Mouse (Mus musculus): ENCODE data around the gene Arl13b.

DNA sequence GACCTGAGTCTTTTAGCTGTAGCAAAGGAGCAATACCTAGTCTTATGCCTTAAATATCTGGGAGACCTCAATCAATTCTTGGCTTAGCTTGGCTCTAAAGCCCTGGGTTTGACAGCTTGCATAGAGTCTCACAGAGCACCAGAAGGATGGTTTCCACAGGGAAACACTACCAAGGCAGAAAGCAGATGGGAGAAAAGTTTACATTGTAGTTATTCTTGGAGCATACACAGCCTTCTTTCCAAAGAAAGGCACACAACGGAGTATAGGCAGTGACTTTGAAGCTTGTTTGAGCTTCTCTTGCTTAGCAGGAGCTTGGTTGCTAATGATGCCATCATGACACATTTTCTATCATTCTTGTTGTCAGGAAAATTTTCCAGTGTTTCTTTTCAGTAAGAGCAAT lies 13.3 kb upstream of the Arl13b start:
- no peak for TF ChIP-seq TAL1 (IDR thresholded peaks at IDR 0.05; ENCODE audit: low read length)
- no peak for TF ChIP-seq GATA1 (IDR thresholded peaks at IDR 0.05; ENCODE audit: low read length)
